ENCODE assay signal across 8 mouse cellular contexts in genomic region chr2:74578843-74579489, GRCm38 (mm10). TPM values are rescaled to one million over a fixed set of nuclear protein-coding genes. Genes with fewer than 3 reads are reported as not detected.
A peak's percentile ranks its signal among the peaks of the same experiment; 100 is the strongest.
DNase-seq lines count a peak whose midpoint lies in the region; ATAC-seq and TF ChIP-seq lines count a peak whose summit lies in the region.

Lnpk (minus strand) TSS chr2:74579435.

- under 1% methylated on average over 33 of the region's 34 CpGs for WGBS in bone marrow, adult 2 months
- WGBS in embryonic facial prominence, embryonic 15.5 days: under 1% methylated on average over 34 of the region's 34 CpGs
- under 1% methylated on average over 34 of the region's 34 CpGs for WGBS in kidney, embryonic 14.5 days

- peak; percentile 99 for ATAC-seq in embryonic facial prominence, embryonic 15.5 days (ENCODE audit: insufficient number of reproducible peaks, low FRiP score, low TSS enrichment, low read depth)
- ATAC-seq in kidney, embryonic 14.5 days (ENCODE audit: low FRiP score, low TSS enrichment): peak; percentile 99
- ATAC-seq in monocyte, adult 5-6 weeks (replicated peaks; ENCODE audit: insufficient number of reproducible peaks, low FRiP score, low TSS enrichment, poor library complexity, severe bottlenecking): peak; percentile 96

- no peak for TF ChIP-seq CTCF in bone marrow, adult 2 months (IDR thresholded peaks at IDR 0.05; ENCODE audit: control insufficient read depth, insufficient read depth, low read length)

- peak within 1 kb of the TSS; percentile 97 for H3K9ac ChIP-seq in embryonic facial prominence, embryonic 15.5 days
- peak within 1 kb of the TSS; percentile 77 for H3K9ac ChIP-seq in kidney, embryonic 14.5 days (ENCODE audit: low read depth, low read length)

- no peaks in the 10 kb centered on the region for H3K36me3 ChIP-seq in embryonic facial prominence, embryonic 15.5 days
- H3K36me3 ChIP-seq in kidney, embryonic 14.5 days (ENCODE audit: control insufficient read depth, insufficient read depth, low read length): no peaks in the 10 kb centered on the region

- peak; percentile 91; the same call in 1 of the 2 replicates for TF ChIP-seq POLR2A in bone marrow, adult 2 months (IDR thresholded peaks at IDR 0.05; ENCODE audit: borderline replicate concordance, control insufficient read depth, low read depth, low read length)

- peak within 1 kb of the TSS; percentile 81 for H3K4me2 ChIP-seq in embryonic facial prominence, embryonic 15.5 days (replicated peaks)
- peak within 1 kb of the TSS; percentile 86 for H3K4me2 ChIP-seq in kidney, embryonic 14.5 days (replicated peaks; ENCODE audit: low read depth, low read length)

- H3K4me3 ChIP-seq in bone marrow, adult 2 months (replicated peaks; ENCODE audit: control insufficient read depth, low read depth, low read length): peak within 1 kb of the TSS; percentile 93
- peak within 1 kb of the TSS; percentile 97 for H3K4me3 ChIP-seq in embryonic facial prominence, embryonic 15.5 days (replicated peaks)
- peak within 1 kb of the TSS; percentile 90 for H3K4me3 ChIP-seq in kidney, embryonic 14.5 days (ENCODE audit: low read length)

- H3K9me3 ChIP-seq in embryonic facial prominence, embryonic 15.5 days (replicated peaks): no peaks in the 10 kb centered on the region
- H3K9me3 ChIP-seq in kidney, embryonic 14.5 days (ENCODE audit: control insufficient read depth, low read length): no peaks in the 10 kb centered on the region

- no peaks in the 10 kb centered on the region for H3K27me3 ChIP-seq in embryonic facial prominence, embryonic 15.5 days
- no peaks in the 10 kb centered on the region for H3K27me3 ChIP-seq in kidney, embryonic 14.5 days (ENCODE audit: control insufficient read depth, insufficient read depth, low read length)

- peak; percentile 91 for DNase-seq in 416B (ENCODE audit: low read depth)
- DNase-seq in heart, adult 8-10 months (ENCODE audit: low spot score): peak; percentile 91
- DNase-seq in liver: peak; percentile 96
- DNase-seq in spleen, postnatal 4 days (ENCODE audit: low spot score in 2 of 2): peak; percentile 92 to 96

- H3K27ac ChIP-seq in bone marrow, adult 2 months (ENCODE audit: control insufficient read depth, insufficient read depth, low read depth, low read length, poor library complexity): peak within 1 kb of the TSS; percentile 84
- peak within 1 kb of the TSS; percentile 69 for H3K27ac ChIP-seq in embryonic facial prominence, embryonic 15.5 days (replicated peaks)
- H3K27ac ChIP-seq in kidney, embryonic 14.5 days (ENCODE audit: low read depth, low read length): peak within 1 kb of the TSS; percentile 53; the same call in 1 of the 2 replicates

- no peaks in the 10 kb centered on the region; the same call in 1 of the 2 replicates for H3K4me1 ChIP-seq in bone marrow, adult 2 months (ENCODE audit: control insufficient read depth, insufficient read depth, low read length)
- peaks cover 6% of the 10 kb centered on the region; the same call in 1 of the 2 replicates for H3K4me1 ChIP-seq in embryonic facial prominence, embryonic 15.5 days
- H3K4me1 ChIP-seq in kidney, embryonic 14.5 days (ENCODE audit: control insufficient read depth, insufficient read depth, low read length): peaks cover 9% of the 10 kb centered on the region

RNA-seq across cellular contexts. Expression of gene Lnpk, which starts in this region (rescaled TPM):
- 8.4 and 14.2 TPM in 2 replicates for polyA plus RNA-seq in bone marrow, adult 2 months (2011; ENCODE audit: insufficient read depth, insufficient read length, low replicate concordance, missing spikeins)
- polyA plus RNA-seq in embryonic facial prominence, embryonic 15.5 days (2015; fragmentation: Nextera tagmentation; extraction: Ambion mirVana): 25.2 and 26.1 TPM in 2 replicates
- 10 to 100 TPM; 18.7 to 23.7 (median 22.6) TPM for total RNA-seq in heart, adult 8-10 months (2022)
- 24.3 and 27.3 TPM in 2 replicates for polyA plus RNA-seq in kidney, embryonic 14.5 days (2014; fragmentation: Nextera tagmentation; extraction: Ambion mirVana)
- 23.9 to 47.3 TPM (median 36.4 TPM) in 3 replicates for total RNA-seq in monocyte, adult 5-6 weeks (2017)

Comparison
In these comparisons a context has a peak if more than half of its experiments do, and no peak if none do; other contexts are left out.
1. Peak in every context shown above with its lines: DNase-seq, ATAC-seq, H3K4me3 ChIP-seq and H3K27ac ChIP-seq.